Mouse (Mus musculus): Measurements from ENCODE around the gene Chat.
"Not testable (repeated sequence)": the region's sequence is repeated elsewhere in the genome, so short reads cannot be mapped to it uniquely, and the experiment has no call there.

Gene Chat

DNA sequence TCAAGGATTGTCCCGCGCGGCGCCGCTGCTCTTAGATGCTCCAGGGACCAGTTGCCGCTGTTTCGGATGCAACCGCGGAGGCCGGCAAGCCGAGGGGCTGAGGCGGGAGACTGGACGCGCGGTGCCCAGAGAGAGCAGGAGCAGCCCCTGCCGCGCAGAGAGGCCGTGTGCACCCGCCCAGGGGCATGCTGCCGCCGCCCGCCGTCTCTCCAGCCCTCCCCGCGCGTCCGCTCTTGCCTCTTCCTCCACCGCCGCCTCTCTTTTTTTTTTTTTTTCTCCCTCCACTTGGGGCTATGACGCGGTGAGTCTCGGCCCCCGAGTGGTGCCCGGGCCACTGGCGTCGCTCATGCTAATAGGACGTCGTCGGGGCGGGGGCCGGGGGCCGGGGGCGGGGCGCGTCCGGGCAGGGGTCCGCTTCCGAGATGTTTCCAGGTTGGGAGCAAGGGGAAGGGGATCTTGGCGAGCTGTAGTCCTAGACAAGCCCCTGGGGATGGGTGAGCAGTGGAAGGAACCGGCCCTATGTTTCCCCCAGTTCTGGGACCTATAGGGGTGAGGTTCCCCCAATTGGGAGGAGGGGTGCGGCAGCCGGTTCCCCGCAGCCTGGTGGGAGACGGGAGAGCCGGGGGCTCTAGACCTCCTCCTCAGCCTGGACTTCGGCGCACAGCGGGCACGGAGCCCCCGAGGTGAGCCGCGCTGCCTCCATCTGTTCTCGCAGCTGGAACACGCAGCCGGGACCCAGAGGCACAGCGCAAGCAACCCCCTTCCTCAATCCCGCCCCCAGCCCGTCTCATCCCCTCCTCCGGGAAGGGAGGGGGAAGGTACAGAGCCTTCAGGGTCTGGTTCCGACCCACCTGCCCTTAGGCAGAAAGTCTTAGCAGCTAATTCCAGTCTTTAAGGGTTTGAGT lies 936 bp downstream of the Chat start, which contains the start of gene Slc18a3:
Slc18a3 (minus strand) TSS at position 250 of the 905 bp plus-strand sequence.
- in situ Hi-C loops (cut with MboI; ENCODE audit: low pct_unique_long_range_greater_than_20kb in 1 of 2, low sequenced_read_pairs in 2 of 2, unreplicated experiment in 1 of 2): loop anchor here in 1 of 2 experiments (25.0 kb wide), 1 partner anchor 153 kb away; the partner anchor contains the start of gene Ogdhl

DNA sequence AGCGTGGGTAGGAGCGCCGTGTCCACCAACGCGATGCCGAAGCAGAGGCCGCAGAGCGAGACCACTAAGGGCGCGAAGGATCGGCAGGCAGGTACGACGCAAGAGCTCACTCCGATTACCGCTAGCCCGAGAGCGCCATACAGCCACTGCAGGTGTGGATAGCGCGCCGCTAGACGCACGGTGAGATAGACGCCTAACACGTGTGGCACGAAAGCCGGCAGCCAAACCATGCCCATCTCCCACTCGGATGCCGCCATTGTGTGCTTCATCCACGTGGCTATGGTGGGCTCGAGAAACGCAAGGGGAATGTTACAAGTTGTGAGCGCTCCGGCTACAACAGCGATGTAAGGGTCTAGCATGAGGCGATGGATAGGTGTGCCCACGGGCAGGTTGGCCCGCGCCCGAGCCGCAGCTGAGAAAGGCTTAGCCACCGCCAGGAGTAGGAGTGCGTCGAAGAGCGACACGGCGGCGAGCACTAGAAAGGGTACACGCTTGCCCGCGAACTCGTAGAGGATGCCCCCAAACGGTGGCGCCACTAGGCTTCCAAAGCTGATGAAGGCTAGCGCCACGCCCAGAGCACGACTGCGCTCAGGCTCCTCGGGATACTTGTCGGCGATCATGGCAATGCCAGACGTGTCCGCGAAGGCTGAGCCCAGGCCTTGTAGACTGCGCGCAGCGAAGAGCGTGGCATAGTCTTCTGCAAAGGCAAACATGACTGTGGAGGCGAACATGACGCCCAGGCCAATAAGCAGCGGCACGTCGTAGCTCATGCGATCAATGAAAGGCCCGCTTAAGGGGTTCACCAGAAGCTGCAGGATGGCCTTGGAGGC lies 2.4 kb downstream of the Chat start:
- in situ Hi-C loops (cut with MboI; ENCODE audit: low pct_unique_long_range_greater_than_20kb in 1 of 2, low sequenced_read_pairs in 2 of 2, unreplicated experiment in 1 of 2): loop anchor here in 1 of 2 experiments (25.0 kb wide), 1 partner anchor 151 kb away; the partner anchor contains the start of gene Ogdhl

- in situ Hi-C loops (cut with MboI; ENCODE audit: low pct_unique_long_range_greater_than_20kb in 1 of 2, low sequenced_read_pairs in 2 of 2, unreplicated experiment in 1 of 2): loop anchor here in 1 of 2 experiments (25.0 kb wide), 1 partner anchor 140 kb away; the partner anchor contains the start of gene Ogdhl
Observed at GRCm38 (mm10) chr14:32452552-32452951, 13.2 kb downstream of the Chat start.

DNA sequence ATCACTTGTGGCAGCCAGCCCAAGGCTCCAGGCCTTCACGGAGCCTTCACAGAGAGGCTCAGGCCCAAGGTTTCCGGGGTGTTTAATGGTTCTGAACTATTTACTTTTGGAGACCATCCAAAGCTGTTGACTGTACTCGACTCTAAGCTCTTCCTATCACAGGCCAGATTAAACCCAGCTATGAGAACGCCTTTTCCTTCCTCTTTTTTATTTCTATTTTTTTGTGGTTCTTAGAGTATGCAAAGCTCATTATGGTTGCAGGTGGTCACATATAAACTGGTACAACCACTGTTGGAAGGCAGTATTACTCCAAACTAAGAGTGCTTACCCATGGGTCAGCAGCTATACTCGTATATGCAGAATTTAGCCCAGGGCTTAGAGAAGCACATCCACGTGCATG lies 18.8 kb downstream of the Chat start:
- in situ Hi-C loops (cut with MboI; ENCODE audit: low pct_unique_long_range_greater_than_20kb in 1 of 2, low sequenced_read_pairs in 2 of 2, unreplicated experiment in 1 of 2): no loop called here

GRCm38 (mm10) chr14:32443446-32443845 lies 22.3 kb downstream of the Chat start:
- in situ Hi-C loops (cut with MboI; ENCODE audit: low pct_unique_long_range_greater_than_20kb in 1 of 2, low sequenced_read_pairs in 2 of 2, unreplicated experiment in 1 of 2): no loop called here

- in situ Hi-C loops (cut with MboI; ENCODE audit: low pct_unique_long_range_greater_than_20kb in 1 of 2, low sequenced_read_pairs in 2 of 2, unreplicated experiment in 1 of 2): no loop called here
Observed at GRCm38 (mm10) chr14:32439744-32440143, 26.0 kb downstream of the Chat start.

- in situ Hi-C loops (cut with MboI; ENCODE audit: low pct_unique_long_range_greater_than_20kb in 1 of 2, low sequenced_read_pairs in 2 of 2, unreplicated experiment in 1 of 2): no loop called here
Observed at GRCm38 (mm10) chr14:32439316-32439715, 26.5 kb downstream of the Chat start.

DNA sequence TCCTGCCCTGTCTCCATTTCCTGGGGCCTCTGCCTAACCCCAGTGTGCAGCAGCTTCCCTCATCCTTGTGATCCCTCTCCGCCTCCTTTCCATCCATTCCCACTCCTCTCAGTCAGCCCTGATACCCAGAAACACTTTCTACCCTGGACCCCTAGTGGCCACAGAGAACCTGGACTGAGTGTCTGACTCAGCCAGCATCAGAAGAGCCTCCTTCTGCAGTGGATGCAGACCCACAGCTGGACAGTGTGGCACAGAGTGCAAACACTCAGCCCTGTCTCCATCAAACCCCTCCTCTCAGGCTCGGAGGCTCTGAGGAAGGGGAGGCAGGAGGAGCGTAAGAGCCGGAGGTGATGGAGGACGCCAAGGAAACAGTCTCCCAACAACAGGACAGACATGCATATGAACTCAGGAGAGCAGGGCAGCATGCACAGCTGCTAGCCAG lies 28.4 kb downstream of the Chat start:
- in situ Hi-C loops (cut with MboI; ENCODE audit: low pct_unique_long_range_greater_than_20kb in 1 of 2, low sequenced_read_pairs in 2 of 2, unreplicated experiment in 1 of 2): no loop called here

GRCm38 (mm10) chr14:32429030-32429602 lies 36.7 kb downstream of the Chat start:
- in situ Hi-C loops (cut with MboI; ENCODE audit: low pct_unique_long_range_greater_than_20kb in 1 of 2, low sequenced_read_pairs in 2 of 2, unreplicated experiment in 1 of 2): no loop called here

- in situ Hi-C loops (cut with MboI; ENCODE audit: low pct_unique_long_range_greater_than_20kb in 1 of 2, low sequenced_read_pairs in 2 of 2, unreplicated experiment in 1 of 2): no loop called here
Observed at GRCm38 (mm10) chr14:32423946-32424345, 41.8 kb downstream of the Chat start.

DNA sequence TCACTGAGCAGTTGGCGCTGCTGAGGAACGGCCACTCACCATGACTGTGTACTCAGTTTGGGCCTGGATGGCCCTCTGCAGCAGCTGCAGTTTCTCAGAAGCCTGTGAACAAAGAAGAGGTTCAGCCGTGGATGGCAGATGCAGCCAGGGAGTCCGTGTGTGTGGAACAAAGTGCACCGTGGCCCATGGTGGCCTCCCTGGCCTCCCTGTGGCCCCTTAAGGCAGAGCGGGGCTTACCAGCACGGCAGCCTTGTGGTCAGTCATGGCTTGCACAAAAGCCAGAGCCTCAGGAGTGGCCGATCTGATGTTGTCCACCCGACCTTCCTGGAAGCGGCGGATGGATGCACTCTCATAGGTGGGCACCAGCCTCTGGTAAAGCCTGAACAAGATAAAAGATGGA lies 47.0 kb downstream of the Chat start:
- in situ Hi-C loops (cut with MboI; ENCODE audit: low pct_unique_long_range_greater_than_20kb in 1 of 2, low sequenced_read_pairs in 2 of 2, unreplicated experiment in 1 of 2): loop anchor here in 1 of 2 experiments (10.0 kb wide), 1 partner anchor 54 kb away; no protein-coding TSS in a partner anchor

DNA sequence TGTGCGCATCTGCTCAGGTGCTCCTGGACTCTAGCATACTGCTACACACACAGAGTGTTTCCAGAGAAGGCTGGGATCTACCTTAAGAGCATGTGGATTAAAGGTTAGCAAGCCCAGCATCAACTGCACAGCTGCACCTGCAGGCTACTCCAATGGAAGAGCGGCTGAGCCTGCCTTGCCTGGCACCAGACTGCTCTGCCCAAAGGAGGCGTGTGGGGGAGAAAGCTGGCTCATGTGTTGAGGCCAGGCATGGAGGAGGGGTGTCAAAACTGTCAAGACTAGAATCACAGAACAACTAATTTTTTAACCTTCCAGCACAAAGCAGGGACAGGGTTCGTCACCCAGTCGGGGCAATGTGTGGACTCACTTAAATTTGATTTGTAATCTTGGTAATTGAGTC lies 53.7 kb downstream of the Chat start:
- in situ Hi-C loops (cut with MboI; ENCODE audit: low pct_unique_long_range_greater_than_20kb in 1 of 2, low sequenced_read_pairs in 2 of 2, unreplicated experiment in 1 of 2): loop anchor here in 1 of 2 experiments (10.0 kb wide), 1 partner anchor 47 kb away; no protein-coding TSS in a partner anchor

GRCm38 (mm10) chr14:32410084-32410483 lies 55.7 kb downstream of the Chat start:
- in situ Hi-C loops (cut with MboI; ENCODE audit: low pct_unique_long_range_greater_than_20kb in 1 of 2, low sequenced_read_pairs in 2 of 2, unreplicated experiment in 1 of 2): loop anchor here in 1 of 2 experiments (10.0 kb wide), 1 partner anchor 45 kb away; no protein-coding TSS in a partner anchor

GRCm38 (mm10) chr14:32405399-32405798 lies 60.4 kb downstream of the Chat start:
- in situ Hi-C loops (cut with MboI; ENCODE audit: low pct_unique_long_range_greater_than_20kb in 1 of 2, low sequenced_read_pairs in 2 of 2, unreplicated experiment in 1 of 2): not testable (repeated sequence)

GRCm38 (mm10) chr14:32388196-32388595 lies 77.6 kb downstream of the Chat start, which contains the start of gene 1700024G13Rik:
Gene 1700024G13Rik (minus strand): TSS chr14:32388391.
- in situ Hi-C loops (cut with MboI; ENCODE audit: low pct_unique_long_range_greater_than_20kb in 1 of 2, low sequenced_read_pairs in 2 of 2, unreplicated experiment in 1 of 2): no loop called here

DNA sequence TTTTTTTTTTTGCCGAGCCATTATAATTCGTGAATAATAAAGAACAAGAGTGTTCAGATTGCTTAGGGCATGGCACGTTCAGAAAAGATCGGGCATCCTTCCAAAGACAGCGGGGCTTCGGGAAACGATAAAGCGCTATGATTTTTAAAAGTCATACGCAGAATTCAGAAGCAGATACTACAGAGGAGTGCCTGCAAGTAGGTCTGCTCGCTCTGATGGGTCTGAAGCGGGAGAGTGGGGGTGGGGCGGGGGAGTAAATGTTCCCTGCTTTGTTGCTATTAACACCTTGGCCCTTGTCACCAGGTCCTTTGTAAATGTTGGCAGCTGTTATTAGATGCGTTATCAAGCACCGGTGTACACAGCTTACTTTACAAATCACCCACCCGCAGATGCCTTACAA lies 84.2 kb downstream of the Chat start:
- in situ Hi-C loops (cut with MboI; ENCODE audit: low pct_unique_long_range_greater_than_20kb in 1 of 2, low sequenced_read_pairs in 2 of 2, unreplicated experiment in 1 of 2): no loop called here

DNA sequence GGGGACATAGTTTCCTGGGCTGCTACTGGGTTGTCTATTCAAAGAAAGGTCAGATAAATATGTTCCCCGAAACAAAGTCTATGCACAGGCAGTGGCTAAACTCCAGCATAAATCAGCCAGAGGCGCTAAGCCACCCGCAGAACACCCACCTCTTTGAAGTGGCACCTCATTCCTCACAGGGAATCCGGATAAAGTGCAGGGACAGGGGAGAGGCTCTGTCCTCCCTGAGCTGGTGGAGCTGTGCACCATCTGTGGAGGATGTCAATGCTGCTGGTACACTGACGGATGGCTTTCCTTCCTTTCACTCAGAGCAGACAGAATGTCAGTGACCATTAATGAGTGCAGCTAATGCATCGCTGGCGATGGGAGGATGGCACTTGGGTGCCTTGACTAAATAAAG lies 84.7 kb downstream of the Chat start:
- in situ Hi-C loops (cut with MboI; ENCODE audit: low pct_unique_long_range_greater_than_20kb in 1 of 2, low sequenced_read_pairs in 2 of 2, unreplicated experiment in 1 of 2): no loop called here

DNA sequence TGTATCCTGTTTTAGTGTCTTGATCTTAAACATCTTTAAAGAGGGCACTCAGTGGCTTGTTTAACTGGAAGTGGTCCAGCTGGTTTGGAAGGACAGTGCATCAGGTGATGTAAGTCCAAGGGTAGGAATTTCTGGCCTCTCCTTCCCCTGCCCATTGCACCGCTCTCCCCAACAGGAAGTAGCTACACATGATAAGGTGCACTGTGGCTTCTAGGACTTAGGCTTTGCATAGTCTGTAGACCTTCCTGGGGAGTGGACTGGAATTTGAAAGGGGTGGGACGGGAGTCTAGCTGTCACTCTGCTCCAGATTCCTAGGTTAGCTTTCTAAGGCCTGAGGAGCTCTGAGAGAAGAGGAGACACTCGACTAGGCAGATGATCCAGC lies 85.7 kb downstream of the Chat start:
- in situ Hi-C loops (cut with MboI; ENCODE audit: low pct_unique_long_range_greater_than_20kb in 1 of 2, low sequenced_read_pairs in 2 of 2, unreplicated experiment in 1 of 2): no loop called here

Data from mouse embryonic stem cell (cell line).